Mouse (Mus musculus) layer of hippocampus, adult 2 months (tissue): ENCODE results near the gene Cd300e. TPM values are rescaled to one million over a fixed set of nuclear protein-coding genes. Genes with fewer than 3 reads are reported as not detected.

Experiments
- DNase-seq, 2 experiments: peaks; one replicate each; pipeline ENCODE4 v3.0.0; 2022; ENCODE audit warnings: low spot score in 2 of 2
- H3K27ac ChIP-seq: fragments of 200-600 bp; 2 replicates; pipeline ENCODE4 v1.8.1; 2022
- H3K4me3 ChIP-seq: fragments of 200-600 bp; 2 replicates; pipeline ENCODE4 v1.8.1; 2022; ENCODE audit warnings: mild to moderate bottlenecking
- CTCF ChIP-seq: fragments of 200-600 bp; conservative IDR thresholded peaks from 2 replicates; pipeline ENCODE4 v1.8.1; 2022; ENCODE audit warnings: antibody characterized with exemption, mild to moderate bottlenecking, moderate library complexity
- total RNA-seq, 2 experiments: library from RNA; stranded (reverse); gene quantifications; 2 replicates each; pipeline ENCODE4 v1.2.3; 2021

The Cd300e gene
- total RNA-seq, 2 experiments from 2014 or later: 0.18 TPM; not detected in 1

DNA sequence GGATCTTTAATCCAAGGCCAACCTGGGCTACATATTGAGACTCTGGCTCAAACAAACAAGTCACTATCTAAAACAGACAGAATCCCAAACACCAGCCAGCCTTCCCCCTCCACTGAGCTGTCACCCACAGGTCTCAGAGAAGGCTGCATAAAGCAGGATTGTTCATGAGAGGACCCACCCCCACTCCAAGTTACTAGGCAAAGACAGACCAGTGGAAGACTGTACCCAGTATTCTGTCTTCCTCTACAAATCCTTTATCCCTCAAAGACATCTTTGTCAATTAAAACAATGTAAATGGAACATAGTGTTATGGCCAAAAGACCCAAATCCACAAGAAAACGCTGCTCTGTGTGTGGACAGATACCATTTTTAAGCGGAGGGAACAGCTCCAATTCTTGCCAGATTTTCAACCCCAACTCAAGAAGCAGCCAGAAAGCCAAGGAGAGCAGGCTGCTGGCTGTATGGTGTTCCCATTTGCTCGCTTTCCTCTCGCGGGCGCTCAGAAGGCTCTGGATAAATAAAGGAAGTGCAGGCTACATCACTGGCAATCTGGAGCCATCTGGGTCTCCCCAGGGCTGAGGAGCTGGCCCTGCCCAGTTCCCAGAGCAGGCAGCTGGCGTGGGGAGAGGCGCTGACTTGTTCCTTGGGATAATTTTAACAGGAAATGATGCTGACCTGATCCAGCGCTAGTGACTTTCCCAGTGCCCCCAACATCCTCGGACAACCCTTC lies 36.4 kb upstream of the Cd300e start:
- peak; percentile 37 to 38 for DNase-seq
- Histone ChIP-seq H3K27ac (peak overlapping the region; percentile 4), H3K4me3 (no peak overlapping the region)
- no peak for TF ChIP-seq CTCF

DNA sequence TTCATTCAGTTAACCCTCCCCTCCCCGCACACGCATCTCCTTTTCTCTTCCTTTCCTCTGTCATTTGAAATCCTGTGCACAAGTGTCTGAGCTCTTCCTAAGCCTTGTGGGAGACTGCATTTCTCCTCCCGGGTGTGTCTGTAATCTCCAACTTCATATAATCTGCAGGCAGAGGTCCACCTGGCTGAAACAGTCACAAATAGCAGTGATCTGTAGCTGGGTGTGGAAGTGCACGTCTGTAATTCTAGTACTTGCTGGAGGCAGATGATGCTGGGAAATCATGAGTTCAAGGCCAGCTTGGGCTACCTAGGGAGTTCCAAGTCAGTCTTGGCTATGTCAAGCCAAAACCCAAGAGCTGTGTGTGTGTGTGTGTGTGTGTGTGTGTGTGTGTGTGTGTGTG lies 30.2 kb upstream of the Cd300e start:
- DNase-seq: no peak
- peak overlapping the region; percentile 41 for H3K4me3 ChIP-seq
- no peak for TF ChIP-seq CTCF
- H3K27ac ChIP-seq: no peak overlapping the region

DNA sequence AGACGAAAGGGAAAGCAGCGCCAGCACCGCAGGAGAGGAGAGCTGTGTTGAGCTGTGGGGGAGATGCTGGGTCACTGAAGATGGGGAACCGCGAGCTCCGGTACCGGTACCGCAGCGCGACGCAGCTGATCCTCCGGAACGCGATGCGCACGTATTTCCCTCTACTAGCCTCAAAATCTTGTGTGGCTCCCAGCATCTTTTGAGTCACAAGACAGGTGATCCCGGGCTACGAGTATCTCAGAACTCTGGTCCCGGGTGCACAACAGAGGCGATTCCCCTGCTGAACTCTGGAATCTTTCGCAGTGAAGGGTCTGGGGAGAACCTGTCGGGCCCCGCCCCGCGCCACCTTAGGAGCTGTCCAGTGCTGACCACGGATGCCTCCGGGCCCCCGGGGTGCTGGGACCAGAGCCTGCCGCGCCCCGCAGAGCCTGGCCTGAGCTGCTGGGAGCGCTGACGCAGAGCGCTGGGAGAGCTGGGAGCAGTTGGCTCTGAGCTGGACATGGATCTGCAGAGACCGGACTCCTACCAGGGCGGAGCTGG lies 29.5 kb upstream of the Cd300e start, which contains the start of gene Rab37:
Rab37 (plus strand) TSS at position 70 of the 540 bp plus-strand sequence.
- TF ChIP-seq CTCF: no peak
- H3K27ac ChIP-seq: no peak within 1 kb of the TSS
- DNase-seq: no peak
- H3K4me3 ChIP-seq: peak within 1 kb of the TSS; percentile 41

DNA sequence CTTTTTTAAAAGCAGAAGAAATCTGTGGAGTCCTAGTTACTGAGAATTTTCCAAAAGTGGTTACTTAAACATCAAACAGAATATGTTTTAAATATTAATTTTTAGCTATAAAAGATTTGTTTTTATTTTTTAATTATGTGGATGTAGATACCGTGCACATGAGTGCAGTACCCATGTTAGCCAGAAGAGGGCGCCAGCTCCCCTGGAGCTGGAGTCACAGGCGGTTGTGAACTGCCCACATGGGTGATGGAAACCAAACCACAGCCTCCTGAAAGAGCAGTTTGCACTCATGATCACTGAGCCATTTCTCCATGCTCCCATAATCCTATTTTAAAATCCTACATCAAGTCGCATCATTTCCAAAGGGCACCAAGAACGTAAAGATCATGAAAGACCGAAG lies 27.9 kb upstream of the Cd300e start:
- TF ChIP-seq CTCF: peak; percentile 74
- Histone ChIP-seq H3K4me3 (no peak overlapping the region), H3K27ac (no peak overlapping the region)
- no peak for DNase-seq

DNA sequence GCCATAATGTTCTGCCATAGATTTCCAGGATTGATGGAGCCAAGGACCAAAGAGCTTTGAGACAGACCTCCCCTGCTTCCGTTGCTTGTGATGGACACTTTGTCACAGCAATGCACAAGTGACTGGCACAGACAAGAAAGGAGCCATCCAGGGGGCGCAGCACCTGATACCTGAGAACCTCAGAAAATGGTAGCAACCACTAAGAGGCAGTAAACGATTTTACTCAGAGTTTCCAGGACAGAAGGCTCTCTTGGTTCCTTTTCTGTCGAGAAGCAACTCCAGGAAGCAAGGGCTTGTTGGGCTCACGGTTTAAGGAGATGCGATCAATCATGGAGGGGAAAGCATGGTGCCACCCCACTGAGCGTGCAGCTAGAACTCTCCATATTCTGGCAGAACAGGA lies 24.2 kb upstream of the Cd300e start:
- TF ChIP-seq CTCF: no peak
- DNase-seq: no peak
- Histone ChIP-seq H3K4me3 (no peak overlapping the region), H3K27ac (no peak overlapping the region)

DNA sequence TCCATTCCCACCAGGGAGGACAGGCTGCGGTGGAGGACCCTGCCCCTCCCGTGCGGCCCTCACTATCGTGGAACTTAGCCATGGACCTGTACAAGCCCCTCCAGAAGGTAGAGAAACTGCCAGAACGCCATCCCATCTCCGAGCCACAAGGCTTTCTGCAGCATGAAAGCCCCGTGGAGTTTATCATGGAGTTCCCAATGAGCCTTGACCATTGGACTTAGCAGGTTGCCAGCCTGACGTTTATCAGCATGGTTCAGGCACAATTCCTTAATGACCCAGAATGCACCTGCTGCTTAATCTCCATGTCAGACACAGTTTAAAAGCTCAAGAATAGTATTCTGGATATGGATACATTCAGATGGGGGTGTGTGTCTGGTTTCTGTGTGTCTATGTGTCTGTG lies 23.1 kb upstream of the Cd300e start:
- no peak overlapping the region for H3K4me3 ChIP-seq
- no peak for TF ChIP-seq CTCF
- DNase-seq: no peak
- no peak overlapping the region for H3K27ac ChIP-seq

DNA sequence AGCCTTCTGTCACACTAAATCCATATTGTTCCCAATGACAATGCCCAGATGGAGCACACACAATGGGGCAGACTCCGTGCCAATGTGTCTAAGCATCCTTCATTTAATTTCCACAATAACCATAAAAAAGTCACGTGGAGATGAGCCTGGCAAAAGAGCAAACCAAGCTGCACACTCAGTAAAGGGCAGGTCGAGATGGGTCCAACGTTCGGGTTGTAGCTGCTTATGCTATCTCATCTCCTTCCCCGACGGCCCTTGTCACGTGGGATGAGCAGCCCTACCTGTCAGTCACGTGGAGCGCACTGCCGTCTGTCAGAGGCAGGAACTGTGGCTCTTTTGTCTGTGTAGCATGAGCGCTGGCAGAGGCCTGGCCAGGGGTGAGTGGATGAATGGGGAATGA lies 22.6 kb upstream of the Cd300e start:
- no peak for DNase-seq
- TF ChIP-seq CTCF: no peak
- Histone ChIP-seq H3K27ac (no peak overlapping the region), H3K4me3 (no peak overlapping the region)

DNA sequence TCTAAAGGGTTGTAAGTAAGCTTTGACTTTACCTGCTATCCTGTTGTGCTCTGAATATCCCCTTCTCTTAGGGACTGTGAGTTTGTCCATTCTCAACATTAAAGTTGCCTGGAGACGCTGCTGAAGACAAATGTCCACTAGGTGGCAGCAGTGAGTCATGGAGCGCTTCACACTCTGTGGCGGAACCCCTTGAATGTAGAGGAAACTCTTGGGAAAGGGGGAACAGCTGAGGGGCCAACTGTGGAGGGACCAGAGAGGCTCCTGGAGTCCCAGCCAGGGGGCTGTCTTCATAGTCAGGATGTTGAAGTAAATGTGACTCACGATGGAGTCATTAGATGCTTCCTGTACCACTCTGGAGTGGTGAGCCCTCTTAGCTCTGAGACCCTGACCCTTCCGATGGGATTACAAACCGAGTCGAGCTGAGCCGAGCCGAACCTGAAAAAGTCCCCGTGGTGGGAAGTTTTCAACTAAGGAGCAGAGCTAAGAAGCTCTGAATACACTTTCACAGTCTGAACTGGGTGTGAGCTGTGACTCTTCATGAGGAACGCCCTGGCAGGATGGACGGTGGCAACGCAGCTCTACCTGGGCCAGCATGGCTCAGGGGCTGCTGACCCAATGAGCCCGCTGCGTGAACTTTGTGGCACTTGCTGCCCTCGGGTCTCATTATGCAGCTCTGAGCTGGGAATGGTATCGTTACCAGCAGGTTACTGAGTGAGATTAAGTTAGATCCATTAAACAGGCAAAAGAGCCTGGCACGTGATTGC lies 21.6 kb upstream of the Cd300e start:
- peak; percentile 63 to 83 for DNase-seq
- Histone ChIP-seq H3K27ac (no peak overlapping the region), H3K4me3 (no peak overlapping the region)
- TF ChIP-seq CTCF: peak; percentile 99; the same call in 1 of the 2 replicates

DNA sequence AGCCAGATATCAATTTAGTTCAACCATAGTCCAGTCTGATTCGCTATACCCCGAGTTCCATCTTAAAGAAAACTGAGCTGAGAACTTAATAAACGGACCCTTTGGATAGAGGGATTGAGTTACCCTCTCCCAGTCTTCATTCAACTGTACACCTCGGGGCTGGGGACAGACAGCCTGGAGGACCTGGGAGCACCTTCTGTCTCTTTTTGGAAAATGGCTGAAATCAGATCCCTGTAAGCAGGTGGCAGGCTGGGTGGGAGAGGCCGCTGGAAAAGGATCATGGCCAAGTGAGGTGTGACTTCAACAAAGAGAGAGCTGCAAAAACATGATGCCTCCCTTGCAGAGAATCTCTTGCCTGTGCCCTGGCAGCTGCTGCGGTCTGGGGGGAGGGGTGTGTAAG lies 20.2 kb upstream of the Cd300e start:
- DNase-seq: no peak
- TF ChIP-seq CTCF: no peak
- Histone ChIP-seq H3K4me3 (no peak overlapping the region), H3K27ac (no peak overlapping the region)

DNA sequence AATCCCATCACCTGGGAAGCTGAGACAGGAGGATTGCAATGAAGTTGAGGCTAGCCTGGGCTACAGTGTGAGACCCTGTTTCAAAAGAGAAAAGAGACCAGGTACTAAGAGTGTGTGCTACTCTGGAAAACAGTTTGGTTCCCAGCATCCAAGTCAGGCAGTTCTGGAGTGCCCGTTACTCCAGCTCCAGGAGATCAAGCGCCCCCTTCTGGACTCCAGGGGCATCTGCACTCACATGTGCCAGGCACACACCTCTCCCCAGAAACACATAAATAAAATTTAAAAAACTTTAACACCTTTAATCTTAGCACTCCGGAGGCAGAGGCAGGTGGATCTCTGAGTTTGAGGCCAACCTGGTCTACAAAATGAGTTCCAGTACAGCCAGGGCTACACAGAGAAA lies 19.4 kb upstream of the Cd300e start:
- TF ChIP-seq CTCF: no peak
- Histone ChIP-seq H3K27ac (no peak overlapping the region), H3K4me3 (no peak overlapping the region)
- no peak for DNase-seq

DNA sequence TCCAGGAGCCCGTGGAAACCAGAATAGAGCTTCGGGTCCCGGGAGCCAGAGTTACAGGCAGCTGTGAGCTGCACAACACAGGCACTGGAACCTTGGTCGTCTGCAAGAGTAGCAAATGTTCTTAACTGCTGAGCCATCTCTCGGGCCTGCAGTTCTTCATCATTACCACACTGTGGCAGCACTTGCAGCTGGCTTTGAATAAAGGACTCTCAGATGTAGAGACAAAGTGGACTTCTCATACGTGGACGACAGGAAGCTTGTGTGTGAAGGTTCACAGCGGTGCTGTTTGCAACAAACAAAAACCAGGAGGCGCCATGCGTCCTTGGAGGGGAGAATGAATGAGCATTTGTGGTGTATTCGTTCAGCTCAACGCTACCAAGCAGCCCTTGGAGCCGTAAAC lies 18.9 kb upstream of the Cd300e start:
- Histone ChIP-seq H3K27ac (no peak overlapping the region), H3K4me3 (no peak overlapping the region)
- TF ChIP-seq CTCF: peak; percentile 92
- peak; percentile 26 to 58 for DNase-seq

DNA sequence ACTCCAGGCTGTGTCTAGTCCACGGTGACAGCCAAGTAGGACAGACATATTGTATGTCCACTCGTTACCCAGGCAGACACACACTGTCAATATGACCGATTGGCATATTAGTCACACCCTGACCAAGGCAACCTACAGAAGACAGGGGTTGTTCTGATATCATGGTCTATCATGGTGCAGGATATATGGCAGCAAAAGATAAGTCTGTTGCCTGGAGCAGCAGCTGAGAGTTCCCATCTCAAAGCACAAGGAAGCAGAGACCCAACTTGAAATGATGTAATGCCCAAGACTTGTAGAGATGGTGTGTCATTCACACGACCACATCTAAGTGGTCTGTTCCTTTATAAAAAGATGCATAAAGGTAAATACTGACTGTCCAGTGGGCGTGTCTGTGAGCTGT lies 16.7 kb upstream of the Cd300e start:
- no peak for TF ChIP-seq CTCF
- no peak overlapping the region for H3K4me3 ChIP-seq
- H3K27ac ChIP-seq: no peak overlapping the region
- no peak for DNase-seq

DNA sequence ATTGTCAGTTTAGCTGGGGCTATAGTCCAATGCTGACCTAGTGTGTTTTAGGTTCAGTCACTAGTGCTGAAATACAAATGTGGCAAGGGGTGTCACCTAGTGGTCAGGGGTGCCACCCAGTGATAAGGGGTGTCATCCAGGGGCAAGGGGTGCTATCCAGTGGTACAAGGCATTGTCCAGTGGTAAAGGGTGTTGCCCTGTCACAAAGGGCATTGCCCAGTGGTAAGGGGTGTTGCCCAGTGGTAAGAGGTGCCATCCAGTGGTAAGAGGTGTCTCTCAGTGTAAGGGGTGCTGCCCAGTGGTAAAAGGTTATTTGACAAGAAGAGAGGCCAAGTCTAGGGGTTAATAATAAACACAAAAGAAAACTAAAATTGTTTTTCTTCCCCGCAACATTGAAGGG lies 15.5 kb upstream of the Cd300e start:
- TF ChIP-seq CTCF: no peak
- DNase-seq: no peak
- no peak overlapping the region for H3K4me3 ChIP-seq
- H3K27ac ChIP-seq: no peak overlapping the region
